Mouse (Mus musculus): ENCODE results near the gene Olfr787. TPM values are rescaled to one million over a fixed set of nuclear protein-coding genes. Genes with fewer than 3 reads are reported as not detected.

The Olfr787 gene
- polyA plus RNA-seq (2012; rRNA removed), result not detected in 2 replicates

DNA sequence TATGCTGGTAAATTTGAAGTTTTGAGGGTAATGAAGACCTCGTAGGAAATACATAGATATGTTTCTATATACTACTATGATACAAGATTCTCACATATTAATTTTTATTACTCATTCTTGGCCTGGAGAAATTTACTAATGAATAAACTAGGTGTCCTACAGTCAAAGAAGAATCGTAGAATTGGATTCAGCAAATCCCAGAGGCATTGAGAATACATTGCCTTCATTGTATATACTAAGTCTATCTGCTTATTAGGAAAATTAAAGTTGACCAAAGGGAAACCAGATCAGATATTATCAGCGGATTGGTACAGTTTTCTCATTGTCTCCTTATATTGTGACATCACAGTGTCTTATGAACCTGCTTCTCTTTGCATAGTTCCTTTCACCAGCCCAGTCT, at the start of gene Olfr787:
TSS of gene Olfr787 (plus strand) at position 301 of the 400 bp plus-strand sequence.
- no peak for DNase-seq (ENCODE audit: low spot score)

DNA sequence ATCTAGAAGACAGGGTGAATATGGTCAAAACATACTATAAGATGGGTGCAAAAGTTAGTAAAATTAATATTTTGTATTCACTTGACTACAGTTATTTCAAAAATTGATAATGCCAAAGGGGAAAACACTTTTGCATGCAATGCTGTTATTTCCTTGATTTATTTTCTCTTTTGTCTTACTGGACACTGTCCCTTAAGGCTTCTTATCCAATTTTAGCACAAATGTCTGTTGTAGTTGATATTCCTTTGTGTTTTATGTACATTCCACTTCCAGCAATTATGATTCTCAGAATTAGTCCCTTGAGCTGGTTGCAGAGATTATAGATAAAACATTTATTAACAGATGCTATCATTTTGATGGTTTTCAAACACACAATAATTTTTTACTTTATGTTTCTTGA, 34.7 kb upstream of the Olfr787 start, which contains the start of gene Olfr786:
TSS of gene Olfr786 (plus strand) at position 301 of the 400 bp plus-strand sequence.
- no peak for DNase-seq (ENCODE audit: low spot score)

DNA sequence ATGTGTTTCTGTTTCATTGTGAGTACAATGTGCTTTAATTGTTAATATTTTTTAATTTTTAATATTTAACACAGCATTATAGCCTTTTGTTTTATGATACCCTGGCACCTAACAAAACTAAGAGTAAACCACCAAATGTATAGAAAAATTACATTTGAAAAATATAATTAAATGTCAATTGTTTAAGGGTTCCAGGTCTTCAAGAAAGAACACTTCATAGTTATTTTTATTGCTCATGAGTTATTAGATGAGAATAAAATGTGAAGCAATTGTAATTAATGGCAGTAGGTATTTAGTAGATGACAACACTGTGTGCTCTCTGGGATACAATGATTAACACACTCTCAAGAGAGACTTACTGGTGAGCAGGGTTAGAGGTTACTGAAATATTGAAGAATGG, 9.0 kb downstream of the Olfr787 start, which contains the start of gene Olfr788:
TSS of gene Olfr788 (plus strand) at position 301 of the 400 bp plus-strand sequence.
- no peak for DNase-seq (ENCODE audit: low spot score)

DNA sequence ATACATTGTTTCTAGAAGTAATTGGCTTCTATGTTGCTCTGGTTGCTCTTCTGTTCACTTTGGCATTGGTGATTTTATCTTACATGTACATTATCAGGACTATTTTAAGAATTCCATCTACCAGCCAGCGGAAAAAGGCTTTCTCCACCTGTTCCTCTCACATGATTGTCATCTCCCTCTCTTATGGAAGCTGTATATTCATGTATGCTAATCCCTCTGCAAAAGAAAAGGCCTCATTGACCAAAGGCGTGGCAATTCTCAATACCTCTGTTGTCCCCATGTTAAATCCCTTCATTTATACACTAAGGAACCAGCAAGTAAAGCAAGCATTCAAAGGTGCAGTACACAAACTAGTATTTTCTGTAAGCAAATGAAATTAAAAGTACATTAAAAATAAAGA, 11.6 kb downstream of the Olfr787 start:
- DNase-seq (ENCODE audit: low spot score), result no peak

DNA sequence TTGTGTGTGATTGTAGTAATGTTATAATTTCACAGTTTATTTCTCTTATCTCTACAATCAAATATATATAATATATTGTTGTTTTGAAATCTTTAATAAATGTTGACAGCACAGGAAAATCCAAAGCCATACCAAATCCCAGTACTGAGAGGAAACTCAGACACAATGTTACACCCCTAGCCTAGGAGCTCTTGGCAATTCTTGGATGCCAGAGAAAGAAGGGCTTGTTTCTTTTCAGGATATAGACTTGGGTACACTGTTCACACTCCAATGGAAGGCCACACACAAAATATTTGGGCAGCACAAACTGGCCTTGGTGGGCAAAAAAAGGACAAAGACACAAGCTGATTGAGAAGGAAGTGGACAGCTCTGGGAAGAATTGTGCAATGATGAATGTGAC, 12.1 kb downstream of the Olfr787 start:
- DNase-seq (ENCODE audit: low spot score), result no peak

DNA sequence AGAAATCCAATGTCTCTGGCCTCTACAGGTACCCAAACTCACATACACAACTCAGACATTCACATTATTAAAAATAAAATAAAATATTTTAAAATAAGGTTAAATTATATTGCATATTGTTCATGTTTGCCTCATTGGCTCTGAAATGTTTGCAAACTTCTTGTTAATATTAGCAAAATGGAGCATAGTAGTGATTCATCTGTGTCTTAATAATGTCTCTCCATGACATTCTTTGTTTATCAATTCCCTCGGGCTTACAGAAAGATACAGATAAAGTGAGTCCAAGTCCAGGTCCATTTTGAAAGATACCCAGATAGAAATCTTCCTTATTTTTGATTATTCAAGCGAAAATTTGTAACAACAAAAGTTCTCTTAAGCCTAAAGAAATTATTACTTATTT, 22.8 kb downstream of the Olfr787 start, which contains the start of gene Olfr789:
TSS of gene Olfr789 (plus strand) at position 301 of the 400 bp plus-strand sequence.
- DNase-seq (ENCODE audit: low spot score), result no peak

DNA sequence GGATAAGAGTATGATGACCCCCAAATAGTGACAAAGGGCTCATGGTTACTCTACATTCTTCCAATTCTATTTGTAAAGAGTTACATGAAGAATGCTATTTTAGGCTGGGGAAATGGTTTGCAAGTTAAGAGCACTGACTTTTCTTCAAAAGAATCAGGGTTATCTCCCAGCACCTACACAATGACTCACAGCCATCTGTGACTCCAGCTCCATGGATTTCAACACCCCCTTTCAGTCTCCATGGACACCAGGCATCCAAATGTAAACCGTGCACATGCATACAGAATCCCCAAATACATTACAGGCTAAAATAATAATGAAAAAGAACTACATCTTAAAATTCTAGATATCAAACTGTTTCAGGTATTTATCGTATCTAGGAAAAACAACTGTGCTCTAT, 28.4 kb downstream of the Olfr787 start:
- DNase-seq (ENCODE audit: low spot score), result no peak

DNA sequence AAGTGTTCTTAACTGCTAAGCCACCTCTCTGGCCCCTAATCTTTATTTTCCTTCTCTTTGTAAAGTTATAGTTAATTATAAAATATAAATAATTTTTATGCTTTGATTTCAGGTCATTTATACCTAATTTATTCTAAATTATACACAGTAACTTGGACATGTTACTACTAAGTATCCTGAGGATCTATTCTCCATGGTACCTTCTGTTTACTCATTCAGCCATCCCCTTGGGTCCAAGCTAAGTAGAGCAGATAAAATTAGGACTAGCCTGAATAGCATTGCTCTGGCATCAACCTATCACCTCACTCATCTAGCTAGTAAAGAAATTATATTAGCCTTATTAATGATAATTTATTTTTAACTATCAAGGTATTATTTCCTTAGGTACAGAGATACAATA, 36.5 kb downstream of the Olfr787 start, which contains the start of gene Olfr790:
TSS of gene Olfr790 (plus strand) at position 301 of the 400 bp plus-strand sequence.
- DNase-seq (ENCODE audit: low spot score), result no peak

Other genes with a start within 250 kb of the Olfr787 start
- gene Olfr774, start 225.7 kb upstream of the Olfr787 start, polyA plus RNA-seq (2012; rRNA removed), result not detected in 2 replicates
- not detected in 2 replicates for gene Olfr775, start 213.4 kb upstream of the Olfr787 start, polyA plus RNA-seq (2012; rRNA removed)
- gene Olfr776, start 202.7 kb upstream of the Olfr787 start, polyA plus RNA-seq (2012; rRNA removed), result not detected in 2 replicates
- gene Olfr777, start 190.4 kb upstream of the Olfr787 start, polyA plus RNA-seq (2012; rRNA removed), result not detected in 2 replicates
- not detected in 2 replicates for gene Olfr780, start 143.7 kb upstream of the Olfr787 start, polyA plus RNA-seq (2012; rRNA removed)
- gene Olfr781, start 133.0 kb upstream of the Olfr787 start, polyA plus RNA-seq (2012; rRNA removed), result not detected in 2 replicates
- not detected in 2 replicates for gene Olfr782, start 113.0 kb upstream of the Olfr787 start, polyA plus RNA-seq (2012; rRNA removed)
- 0.03 and 0.06 TPM in 2 replicates for gene Olfr784, start 77.8 kb upstream of the Olfr787 start, polyA plus RNA-seq (2012; rRNA removed)
- gene Olfr785, start 56.4 kb upstream of the Olfr787 start, polyA plus RNA-seq (2012; rRNA removed), result not detected in 2 replicates
- gene Olfr786, start 34.6 kb upstream of the Olfr787 start, polyA plus RNA-seq (2012; rRNA removed), result not detected in 2 replicates
- gene Olfr788, start 9.1 kb downstream of the Olfr787 start, polyA plus RNA-seq (2012; rRNA removed), result not detected in 2 replicates
- gene Olfr789, start 22.9 kb downstream of the Olfr787 start, polyA plus RNA-seq (2012; rRNA removed), result not detected in 2 replicates
- not detected in 2 replicates for gene Olfr790, start 36.6 kb downstream of the Olfr787 start, polyA plus RNA-seq (2012; rRNA removed)
- gene Olfr791, start 59.9 kb downstream of the Olfr787 start, polyA plus RNA-seq (2012; rRNA removed), result not detected in 2 replicates
- not detected in 2 replicates for gene Olfr792, start 77.3 kb downstream of the Olfr787 start, polyA plus RNA-seq (2012; rRNA removed)
- gene Olfr794, start 105.8 kb downstream of the Olfr787 start, polyA plus RNA-seq (2012; rRNA removed), result not detected in 2 replicates
- gene Olfr796, start 150.7 kb downstream of the Olfr787 start, polyA plus RNA-seq (2012; rRNA removed), result not detected in 2 replicates
- gene Olfr798, start 166.1 kb downstream of the Olfr787 start, polyA plus RNA-seq (2012; rRNA removed), result not detected in 2 replicates
- gene Olfr799, start 175.6 kb downstream of the Olfr787 start, polyA plus RNA-seq (2012; rRNA removed), result not detected in 2 replicates
- not detected in 2 replicates for gene Olfr800, start 195.8 kb downstream of the Olfr787 start, polyA plus RNA-seq (2012; rRNA removed)
- gene Olfr801, start 212.0 kb downstream of the Olfr787 start, polyA plus RNA-seq (2012; rRNA removed), result not detected in 2 replicates
- not detected in 2 replicates for gene Olfr802, start 226.3 kb downstream of the Olfr787 start, polyA plus RNA-seq (2012; rRNA removed)
- not detected in 2 replicates for gene Olfr803, start 232.4 kb downstream of the Olfr787 start, polyA plus RNA-seq (2012; rRNA removed)
- gene Olfr804, start 241.3 kb downstream of the Olfr787 start, polyA plus RNA-seq (2012; rRNA removed), result not detected in 2 replicates